Mouse (Mus musculus) heart, embryonic 16.5 days (tissue): ENCODE results near the gene Itsn1. TPM values are rescaled to one million over a fixed set of nuclear protein-coding genes. Genes with fewer than 3 reads are reported as not detected.

Experiments
- ATAC-seq: fragments of 200-750 bp; cut with Nextera tagmentation; replicated peaks from 2 replicates; pipeline ENCODE4 v1.8.0; 2017; ENCODE audit warnings: moderate number of reproducible peaks; ENCODE audit not compliant: insufficient read depth, low FRiP score; ENCODE audit errors: extremely low read depth
- H3K27ac ChIP-seq: fragments of 300-500 bp; sonication (generic); 2 replicates; pipeline ENCODE4 v1.5.1; 2014; ENCODE audit warnings: mild to moderate bottlenecking, low read length, control low read depth, moderate library complexity
- H3K27me3 ChIP-seq: fragments of 300-500 bp; sonication (generic); 2 replicates; pipeline ENCODE4 v1.6.1; 2014; ENCODE audit warnings: low read length, mixed read lengths; ENCODE audit not compliant: control insufficient read depth, insufficient read depth
- H3K36me3 ChIP-seq: fragments of 300-500 bp; sonication (generic); 2 replicates; pipeline ENCODE4 v1.6.1; 2014; ENCODE audit not compliant: control insufficient read depth, insufficient read depth
- H3K4me1 ChIP-seq: fragments of 300-500 bp; sonication (generic); 2 replicates; pipeline ENCODE4 v1.6.1; 2014; ENCODE audit warnings: low read length, mixed read lengths; ENCODE audit not compliant: control insufficient read depth, insufficient read depth
- H3K4me2 ChIP-seq: fragments of 300-500 bp; sonication (generic); 2 replicates; pipeline ENCODE4 v1.6.1; 2014; ENCODE audit warnings: low read depth, mild to moderate bottlenecking, control low read depth, low read length
- H3K4me3 ChIP-seq: fragments of 300-500 bp; sonication (generic); 2 replicates; pipeline ENCODE4 v1.5.1; 2014; ENCODE audit warnings: mild to moderate bottlenecking, control low read depth, low read length
- H3K9ac ChIP-seq: fragments of 300-500 bp; sonication (generic); 2 replicates; pipeline ENCODE4 v1.6.1; 2014; ENCODE audit warnings: low read length, control low read depth
- H3K9me3 ChIP-seq: fragments of 300-500 bp; sonication (generic); replicated peaks from 2 replicates; pipeline ENCODE4 v1.6.1; 2016; ENCODE audit warnings: low read length; ENCODE audit not compliant: control insufficient read depth
- WGBS: fragments of 180-500 bp; shearing (Covaris S2); extraction: QIAGEN DNeasy Blood & Tissue Kit; methylation state at CpG from one replicate; pipeline ENCODE4 v1.1.7; 2014; 5-methylcytosine and 5-hydroxymethylcytosine counted together
- polyA plus RNA-seq: library from polyadenylated mRNA; unstranded; fragments of >200 nt; fragmentation: Nextera tagmentation; extraction: Ambion mirVana; gene quantifications from 2 replicates; pipeline ENCODE4 v1.2.1, GENCODE M21; 2015

Gene Itsn1
- polyA plus RNA-seq, 1 experiment from 2014 or later, result 14.2 TPM

- no peak for ATAC-seq
- 77% methylated on average over 5 of the region's 5 CpGs for WGBS
These were observed 73.5 kb downstream of the Itsn1 start for GRCm38 (mm10) chr16:91802461-91803062.

GRCm38 (mm10) chr16:91804418-91804817, 75.3 kb downstream of the Itsn1 start:
- Histone ChIP-seq H3K4me1 (peaks cover 14% of the 10 kb centered on the region), H3K4me3 (no peak overlapping the region), H3K27me3 (no peaks in the 10 kb centered on the region), H3K27ac (peak overlapping the region; percentile 31), H3K4me2 (no peak overlapping the region), H3K9me3 (no peaks in the 10 kb centered on the region), H3K9ac (no peak overlapping the region), H3K36me3 (0 out of 2 replicates have a peak, but pooled peaks cover 2% of the 10 kb centered on the region)
- no peak for ATAC-seq
- WGBS, result 53% methylated on average over 8 of the region's 8 CpGs

More at GRCm38 (mm10) chr16:91802461-91803062, 73.5 kb downstream of the Itsn1 start:
- Histone ChIP-seq H3K4me2 (no peak overlapping the region), H3K27me3 (no peaks in the 10 kb centered on the region), H3K9ac (no peak overlapping the region), H3K27ac (no peak overlapping the region), H3K4me3 (no peak overlapping the region), H3K9me3 (no peaks in the 10 kb centered on the region), H3K4me1 (peaks cover 14% of the 10 kb centered on the region), H3K36me3 (0 out of 2 replicates have a peak, but pooled peaks cover 2% of the 10 kb centered on the region)

GRCm38 (mm10) chr16:91804831-91805230, 75.8 kb downstream of the Itsn1 start:
- no peaks in the 10 kb centered on the region for H3K9me3 ChIP-seq
- peaks cover 14% of the 10 kb centered on the region for H3K4me1 ChIP-seq
- H3K27me3 ChIP-seq, result no peaks in the 10 kb centered on the region
- H3K4me2 ChIP-seq, result no peak overlapping the region
- H3K4me3 ChIP-seq, result no peak overlapping the region
- H3K36me3 ChIP-seq, result 0 out of 2 replicates have a peak, but pooled peaks cover 2% of the 10 kb centered on the region
- H3K27ac ChIP-seq, result peak overlapping the region; percentile 32; the same call in 1 of the 2 replicates
- 18% methylated on average over 5 of the region's 5 CpGs for WGBS
- ATAC-seq, result peak; percentile 52; the same call in 1 of the 2 replicates
- no peak overlapping the region for H3K9ac ChIP-seq

GRCm38 (mm10) chr16:91810235-91810634, 81.2 kb downstream of the Itsn1 start:
- no peak for ATAC-seq

GRCm38 (mm10) chr16:91811339-91811738, 82.3 kb downstream of the Itsn1 start:
- WGBS, result 91% methylated on average over 7 of the region's 7 CpGs
- H3K36me3 ChIP-seq, result peaks cover 13% of the 10 kb centered on the region

More at GRCm38 (mm10) chr16:91810235-91810634, 81.2 kb downstream of the Itsn1 start:
- peaks cover 4% of the 10 kb centered on the region for H3K36me3 ChIP-seq
- no peak overlapping the region for H3K27ac ChIP-seq
- H3K4me2 ChIP-seq, result no peak overlapping the region
- no peak overlapping the region for H3K9ac ChIP-seq
- H3K4me3 ChIP-seq, result no peak overlapping the region
- WGBS, result 68% methylated on average over 7 of the region's 7 CpGs
- no peaks in the 10 kb centered on the region for H3K9me3 ChIP-seq
- H3K27me3 ChIP-seq, result no peaks in the 10 kb centered on the region
- no peaks in the 10 kb centered on the region; the same call in 1 of the 2 replicates for H3K4me1 ChIP-seq

GRCm38 (mm10) chr16:91811876-91812275, 82.8 kb downstream of the Itsn1 start:
- Histone ChIP-seq H3K9me3 (no peaks in the 10 kb centered on the region), H3K36me3 (peaks cover 14% of the 10 kb centered on the region), H3K4me2 (no peak overlapping the region), H3K27me3 (no peaks in the 10 kb centered on the region), H3K9ac (no peak overlapping the region), H3K4me3 (no peak overlapping the region), H3K4me1 (no peaks in the 10 kb centered on the region), H3K27ac (no peak overlapping the region)
- no peak for ATAC-seq
- 82% methylated on average over 9 of the region's 9 CpGs for WGBS

More at GRCm38 (mm10) chr16:91811339-91811738, 82.3 kb downstream of the Itsn1 start:
- no peak overlapping the region for H3K4me2 ChIP-seq
- ATAC-seq, result no peak
- H3K27me3 ChIP-seq, result no peaks in the 10 kb centered on the region
- no peaks in the 10 kb centered on the region for H3K9me3 ChIP-seq
- no peaks in the 10 kb centered on the region for H3K4me1 ChIP-seq
- no peak overlapping the region for H3K4me3 ChIP-seq
- no peak overlapping the region for H3K9ac ChIP-seq
- no peak overlapping the region for H3K27ac ChIP-seq

GRCm38 (mm10) chr16:91813543-91813942, 84.5 kb downstream of the Itsn1 start:
- 93% methylated on average over 6 of the region's 6 CpGs for WGBS
- Histone ChIP-seq H3K4me3 (no peak overlapping the region), H3K9me3 (no peaks in the 10 kb centered on the region), H3K27ac (no peak overlapping the region), H3K4me1 (no peaks in the 10 kb centered on the region), H3K36me3 (peaks cover 29% of the 10 kb centered on the region), H3K4me2 (no peak overlapping the region), H3K27me3 (no peaks in the 10 kb centered on the region), H3K9ac (no peak overlapping the region)
- ATAC-seq, result no peak

GRCm38 (mm10) chr16:91815067-91815466, 86.0 kb downstream of the Itsn1 start:
- Histone ChIP-seq H3K4me1 (no peaks in the 10 kb centered on the region), H3K4me3 (no peak overlapping the region), H3K9me3 (no peaks in the 10 kb centered on the region), H3K9ac (no peak overlapping the region), H3K36me3 (peaks cover 41% of the 10 kb centered on the region), H3K27ac (no peak overlapping the region), H3K4me2 (no peak overlapping the region), H3K27me3 (no peaks in the 10 kb centered on the region)
- no peak for ATAC-seq
- WGBS, result 93% methylated on average over 3 of the region's 3 CpGs

GRCm38 (mm10) chr16:91820299-91820698, 91.2 kb downstream of the Itsn1 start:
- Histone ChIP-seq H3K36me3 (peaks cover 53% of the 10 kb centered on the region), H3K27me3 (no peaks in the 10 kb centered on the region), H3K4me1 (no peaks in the 10 kb centered on the region), H3K9me3 (no peaks in the 10 kb centered on the region), H3K4me2 (no peak overlapping the region), H3K9ac (no peak overlapping the region), H3K4me3 (no peak overlapping the region), H3K27ac (no peak overlapping the region)
- WGBS, result 84% methylated on average over 8 of the region's 8 CpGs
- no peak for ATAC-seq
